Mouse (Mus musculus) CH12.LX (cell line): ENCODE measurements at regions not wholly inside any gene's neighbourhood (a gene's known extent, or its start where the extent isn't known, plus 50 kb on each side); places are given as distances from the start of the nearest gene placed in this dataset.

Experiments used
- CTCF ChIP-seq, 2 experiments: IDR thresholded peaks in 1 of 2; conservative IDR thresholded peaks in 1 of 2; 2 replicates each; pipeline ENCODE4 v1.5.1; 2011 to 2012; ENCODE audit warnings: low read depth in 2 of 2, low read length in 2 of 2, improper control_type of control experiment in 1 of 2, inconsistent platforms in 1 of 2, mild to moderate bottlenecking in 1 of 2, moderate library complexity in 1 of 2
- E2F4 ChIP-seq: IDR thresholded peaks from 2 replicates; pipeline ENCODE4 v1.6.1; 2011; ENCODE audit warnings: low read depth, low read length, improper control_type of control experiment; ENCODE audit not compliant: insufficient replicate concordance
- EP300 ChIP-seq: IDR thresholded peaks from 2 replicates; pipeline ENCODE4 v1.6.1; 2011; ENCODE audit warnings: low read length, improper control_type of control experiment
- MXI1 ChIP-seq: IDR thresholded peaks from 2 replicates; pipeline ENCODE4 v1.6.1; 2011; ENCODE audit warnings: mild to moderate bottlenecking, low read depth, low read length, improper control_type of control experiment
- POLR2A ChIP-seq: IDR thresholded peaks from 2 replicates; pipeline ENCODE4 v1.6.1; 2011; ENCODE audit warnings: low read depth, mild to moderate bottlenecking, improper control_type of control experiment, low read length

DNA sequence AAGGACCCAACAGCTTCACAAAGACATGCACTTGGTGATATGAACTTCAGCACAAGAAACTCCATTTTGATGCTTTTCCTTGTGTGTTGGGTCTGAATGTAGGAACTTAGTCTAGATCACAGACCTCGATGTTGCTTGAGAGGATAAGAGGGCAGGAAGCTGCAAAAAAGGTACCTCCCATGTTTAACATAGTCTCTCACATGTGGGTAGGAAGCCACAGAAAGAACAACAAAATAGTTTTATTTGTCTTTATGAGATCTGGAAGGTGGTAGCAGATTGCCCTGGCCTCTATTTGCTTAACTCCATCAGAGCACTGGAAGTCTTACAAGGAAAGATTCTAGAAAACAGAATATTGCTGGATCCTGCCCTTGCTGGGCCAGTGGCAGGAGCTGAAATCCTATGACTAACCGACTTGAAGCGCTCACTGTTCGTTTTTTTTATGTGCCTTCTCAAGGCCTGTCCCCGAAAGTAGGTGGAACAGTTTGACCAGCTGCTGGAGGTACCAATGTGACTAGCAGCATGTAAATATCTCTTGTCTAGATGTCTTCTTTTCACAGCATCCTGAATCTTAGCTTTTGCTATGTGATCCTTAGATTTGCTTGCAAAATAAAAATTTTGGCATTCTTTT, 50.1 kb upstream of the Znrf2 start:
- no peak for TF ChIP-seq CTCF (conservative IDR thresholded peaks at IDR 0.05 in 1 of 2, IDR thresholded peaks at IDR 0.05 in 1 of 2; ENCODE audit: low read depth in 2 of 2, low read length in 2 of 2)
- TF ChIP-seq MXI1, result no peak
- TF ChIP-seq E2F4, result no peak
- TF ChIP-seq POLR2A, result no peak
- TF ChIP-seq EP300, result no peak
